Mouse (Mus musculus): Measurements from ENCODE around the gene Iqce. TPM values are rescaled to one million over a fixed set of nuclear protein-coding genes. Genes with fewer than 3 reads are reported as not detected.

Gene Iqce
- polyA plus RNA-seq, 1 experiment: 30.0 TPM

DNA sequence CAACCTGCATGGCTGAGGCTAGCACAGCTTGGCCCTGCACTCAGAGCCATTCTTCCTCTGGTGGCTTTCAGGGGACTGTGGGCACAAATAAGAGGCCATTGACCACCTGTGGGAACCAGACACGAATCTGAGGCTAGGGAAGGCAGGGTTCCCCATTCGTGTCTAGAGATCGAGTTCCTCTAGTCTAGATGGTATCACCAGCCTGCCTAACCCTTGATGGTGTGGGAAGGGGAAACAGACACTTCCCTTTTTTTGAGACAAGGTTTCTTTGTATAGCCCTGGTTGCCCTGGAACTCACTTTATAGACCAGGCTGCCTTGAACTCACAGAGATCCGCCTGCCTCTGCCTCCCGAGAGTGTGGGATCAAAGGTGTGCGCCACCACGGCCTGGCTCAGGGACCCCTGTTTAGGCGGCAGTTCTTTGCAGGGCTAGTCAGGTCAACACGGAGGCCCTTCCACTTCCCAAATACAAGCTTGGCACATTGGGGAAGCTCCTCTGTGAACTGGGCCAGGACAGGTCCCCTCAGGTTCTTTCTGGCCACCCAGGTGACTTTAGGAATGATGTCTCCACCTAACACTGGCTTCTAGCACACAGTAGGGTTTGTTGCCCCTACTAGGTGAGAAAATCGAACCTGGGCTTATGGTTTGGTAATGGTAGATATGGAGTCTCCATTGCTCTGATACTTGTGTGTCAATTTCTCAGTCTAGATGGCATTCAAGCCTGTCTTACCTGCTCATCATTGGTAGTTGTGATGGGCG is 29.0 kb upstream of the Iqce start:
- 54% methylated on average over 11 of the region's 11 CpGs for WGBS
- no peak for TF ChIP-seq CTCF (IDR thresholded peaks at IDR 0.05; ENCODE audit: borderline replicate concordance, control insufficient read depth, extremely low read depth, insufficient read depth, low read length, poor library complexity)
- no peak for TF ChIP-seq POLR2A (IDR thresholded peaks at IDR 0.05; ENCODE audit: control insufficient read depth, extremely low read depth, insufficient read depth, low read length, poor library complexity)
- no peak overlapping the region for H3K4me3 ChIP-seq (ENCODE audit: control insufficient read depth, insufficient read depth, low read length)
- H3K27me3 ChIP-seq (ENCODE audit: control insufficient read depth, insufficient read depth, low read length): no peaks in the 10 kb centered on the region
- no peaks in the 10 kb centered on the region for H3K36me3 ChIP-seq (ENCODE audit: control insufficient read depth, insufficient read depth, low read length)
- DNase-seq: no peak
- peaks cover 11% of the 10 kb centered on the region for H3K4me1 ChIP-seq (replicated peaks; ENCODE audit: control insufficient read depth, insufficient read depth, low read length)
- H3K27ac ChIP-seq (ENCODE audit: control insufficient read depth, insufficient read depth, low read length): no peak overlapping the region

DNA sequence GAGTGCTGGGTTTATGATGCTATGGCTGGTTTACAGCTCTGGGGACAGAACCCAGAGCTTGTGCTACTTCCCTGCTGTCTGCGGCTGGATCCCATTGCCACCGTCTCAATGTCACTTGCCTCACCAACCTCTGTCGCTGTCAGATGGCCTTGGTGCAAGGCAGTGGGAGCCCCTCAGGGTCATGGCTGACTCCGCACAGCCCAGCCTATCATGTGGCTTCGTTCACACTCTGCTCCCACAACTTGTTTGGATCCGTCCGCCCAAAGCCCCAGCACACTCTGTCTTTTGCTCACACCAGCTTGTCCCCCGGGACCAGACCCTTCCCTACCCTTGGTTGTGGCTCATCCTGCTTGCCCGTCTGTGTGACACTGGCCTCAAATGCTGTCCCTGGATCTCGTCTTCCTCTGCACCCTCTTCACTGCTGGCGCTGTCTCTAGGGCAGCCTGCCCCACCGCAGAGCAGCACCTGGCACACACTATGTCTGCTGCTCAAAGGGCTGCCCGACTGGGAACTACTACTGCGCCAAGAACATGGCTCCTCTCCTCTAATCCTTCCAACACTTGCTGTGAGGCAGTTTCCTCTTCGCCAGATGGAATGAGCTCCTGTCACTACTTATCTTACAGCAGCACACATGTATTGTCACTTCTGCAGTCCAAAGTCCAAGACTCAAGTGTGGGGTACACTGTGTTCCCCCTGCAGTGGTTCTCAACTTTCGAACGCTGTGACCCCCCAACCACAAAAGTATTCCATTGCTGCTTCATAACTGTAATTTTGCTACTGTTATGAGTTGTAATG is 25.0 kb upstream of the Iqce start:
- H3K4me1 ChIP-seq (replicated peaks; ENCODE audit: control insufficient read depth, insufficient read depth, low read length): no peaks in the 10 kb centered on the region; the same call in 1 of the 2 replicates
- H3K36me3 ChIP-seq (ENCODE audit: control insufficient read depth, insufficient read depth, low read length): no peaks in the 10 kb centered on the region
- no peaks in the 10 kb centered on the region for H3K27me3 ChIP-seq (ENCODE audit: control insufficient read depth, insufficient read depth, low read length)
- 94% methylated on average over 17 of the region's 17 CpGs for WGBS
- TF ChIP-seq CTCF (IDR thresholded peaks at IDR 0.05; ENCODE audit: borderline replicate concordance, control insufficient read depth, extremely low read depth, insufficient read depth, low read length, poor library complexity) (no peak), POLR2A (IDR thresholded peaks at IDR 0.05; ENCODE audit: control insufficient read depth, extremely low read depth, insufficient read depth, low read length, poor library complexity) (no peak)
- H3K4me3 ChIP-seq (ENCODE audit: control insufficient read depth, insufficient read depth, low read length): no peak overlapping the region
- no peak overlapping the region for H3K27ac ChIP-seq (ENCODE audit: control insufficient read depth, insufficient read depth, low read length)
- no peak for DNase-seq

DNA sequence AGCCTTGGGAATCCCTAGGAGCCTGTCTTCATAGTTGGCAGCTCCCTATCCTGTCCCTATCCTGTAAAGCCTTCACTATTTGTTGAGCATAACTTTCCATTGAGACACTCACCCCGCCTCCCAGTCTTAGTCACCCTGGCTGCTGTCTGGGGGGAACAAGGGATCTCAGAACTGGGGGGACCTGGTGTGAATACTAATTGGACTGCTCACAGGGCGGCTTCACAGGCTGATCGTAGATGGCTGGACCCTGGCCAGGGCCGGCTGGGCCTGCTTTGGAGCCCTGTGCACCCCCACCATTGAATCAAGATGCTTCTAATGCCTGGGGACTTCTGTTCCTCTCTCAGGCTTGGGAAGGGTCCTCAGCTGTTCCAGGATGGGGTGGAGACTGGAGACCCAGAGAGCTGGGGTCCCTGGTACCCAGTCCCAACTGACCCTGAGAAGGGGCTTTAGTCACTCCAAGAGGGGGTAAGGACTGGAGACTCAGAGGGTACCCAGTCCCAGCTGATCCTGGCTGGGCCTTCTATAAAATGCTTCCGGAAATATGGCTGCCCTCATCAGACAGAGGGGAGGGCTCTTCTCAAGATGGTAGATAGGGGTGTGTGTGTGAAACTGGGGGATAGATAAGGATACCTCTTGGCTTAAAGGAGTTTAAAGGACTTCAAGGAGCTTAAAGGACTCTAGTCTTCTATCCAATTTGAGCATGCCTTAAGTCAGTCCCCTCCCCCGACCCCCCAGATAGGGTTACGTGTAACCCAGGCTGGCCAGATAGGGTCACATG is 24.1 kb upstream of the Iqce start:
- H3K4me1 ChIP-seq (replicated peaks; ENCODE audit: control insufficient read depth, insufficient read depth, low read length): peaks cover under 1% of the 10 kb centered on the region; the same call in 1 of the 2 replicates
- 96% methylated on average over 7 of the region's 7 CpGs for WGBS

DNA sequence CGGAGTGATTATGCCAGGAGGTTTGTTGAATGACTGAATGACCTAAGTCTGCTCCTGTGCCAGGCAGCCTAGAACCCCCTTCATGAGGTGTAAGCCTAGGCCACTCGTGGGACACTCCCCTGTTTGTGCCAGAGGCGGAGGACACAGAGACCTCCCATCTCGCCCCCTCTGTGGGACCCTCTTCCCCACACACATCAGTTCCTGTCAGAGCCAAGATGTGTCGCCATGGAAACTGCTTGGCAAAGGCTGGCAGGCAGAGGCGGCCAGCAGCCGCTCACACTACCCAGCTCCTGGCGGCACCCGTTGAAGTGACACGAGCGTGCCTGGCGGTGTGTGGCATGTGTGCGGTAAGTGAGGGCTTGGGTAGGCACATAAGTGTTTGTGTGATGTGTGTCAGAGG is 21.6 kb upstream of the Iqce start, which contains the start of gene Amz1:
Gene Amz1, plus strand, starts transcription at position 306 of the 400 bp plus-strand sequence.
- no peak for DNase-seq
- H3K36me3 ChIP-seq (ENCODE audit: control insufficient read depth, insufficient read depth, low read length): 0 out of 2 replicates have a peak, but pooled peaks cover 3% of the 10 kb centered on the region
- no peaks in the 10 kb centered on the region for H3K27me3 ChIP-seq (ENCODE audit: control insufficient read depth, insufficient read depth, low read length)
- 78% methylated on average over 13 of the region's 13 CpGs for WGBS
- 0 out of 2 replicates have a peak, but pooled peaks cover 2% of the 10 kb centered on the region for H3K4me1 ChIP-seq (replicated peaks; ENCODE audit: control insufficient read depth, insufficient read depth, low read length)
- H3K27ac ChIP-seq (ENCODE audit: control insufficient read depth, insufficient read depth, low read length): no peak within 1 kb of the TSS
- no peak within 1 kb of the TSS for H3K4me3 ChIP-seq (ENCODE audit: control insufficient read depth, insufficient read depth, low read length)
- no peak for TF ChIP-seq CTCF (IDR thresholded peaks at IDR 0.05; ENCODE audit: borderline replicate concordance, control insufficient read depth, extremely low read depth, insufficient read depth, low read length, poor library complexity)
- TF ChIP-seq POLR2A (IDR thresholded peaks at IDR 0.05; ENCODE audit: control insufficient read depth, extremely low read depth, insufficient read depth, low read length, poor library complexity): no peak

More for the DNA sequence above, 24.1 kb upstream of the Iqce start:
- no peak for DNase-seq
- no peaks in the 10 kb centered on the region for H3K27me3 ChIP-seq (ENCODE audit: control insufficient read depth, insufficient read depth, low read length)
- H3K27ac ChIP-seq (ENCODE audit: control insufficient read depth, insufficient read depth, low read length): no peak overlapping the region
- no peak overlapping the region for H3K4me3 ChIP-seq (ENCODE audit: control insufficient read depth, insufficient read depth, low read length)
- H3K36me3 ChIP-seq (ENCODE audit: control insufficient read depth, insufficient read depth, low read length): no peaks in the 10 kb centered on the region
- TF ChIP-seq POLR2A (IDR thresholded peaks at IDR 0.05; ENCODE audit: control insufficient read depth, extremely low read depth, insufficient read depth, low read length, poor library complexity) (no peak), CTCF (IDR thresholded peaks at IDR 0.05; ENCODE audit: borderline replicate concordance, control insufficient read depth, extremely low read depth, insufficient read depth, low read length, poor library complexity) (no peak)

DNA sequence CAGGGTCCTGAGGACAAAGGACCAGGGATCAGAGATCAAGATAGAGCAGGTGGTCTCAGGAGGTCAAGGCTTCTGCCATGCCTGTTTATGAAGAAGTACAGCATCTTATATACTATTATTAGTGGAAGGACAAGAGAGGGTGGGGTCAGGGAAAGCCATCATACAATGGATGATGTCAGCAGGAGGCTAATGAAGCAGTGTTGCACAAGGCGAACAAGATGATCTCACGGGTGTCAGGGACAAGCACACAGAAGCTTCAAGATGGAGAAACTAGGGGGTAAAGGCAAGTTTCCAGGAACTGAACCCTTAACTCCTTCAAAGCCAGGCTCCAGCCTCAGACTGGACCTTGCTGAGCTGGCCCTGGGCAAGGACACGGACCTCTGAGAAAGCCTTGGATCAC is 19.9 kb upstream of the Iqce start:
- H3K27ac ChIP-seq (ENCODE audit: control insufficient read depth, insufficient read depth, low read length): no peak overlapping the region
- no peaks in the 10 kb centered on the region for H3K27me3 ChIP-seq (ENCODE audit: control insufficient read depth, insufficient read depth, low read length)
- H3K36me3 ChIP-seq (ENCODE audit: control insufficient read depth, insufficient read depth, low read length): peaks cover 16% of the 10 kb centered on the region
- DNase-seq: no peak
- TF ChIP-seq CTCF (IDR thresholded peaks at IDR 0.05; ENCODE audit: borderline replicate concordance, control insufficient read depth, extremely low read depth, insufficient read depth, low read length, poor library complexity) (no peak), POLR2A (IDR thresholded peaks at IDR 0.05; ENCODE audit: control insufficient read depth, extremely low read depth, insufficient read depth, low read length, poor library complexity) (no peak)
- 92% methylated on average over 3 of the region's 3 CpGs for WGBS
- no peak overlapping the region for H3K4me3 ChIP-seq (ENCODE audit: control insufficient read depth, insufficient read depth, low read length)
- 0 out of 2 replicates have a peak, but pooled peaks cover 2% of the 10 kb centered on the region for H3K4me1 ChIP-seq (replicated peaks; ENCODE audit: control insufficient read depth, insufficient read depth, low read length)

DNA sequence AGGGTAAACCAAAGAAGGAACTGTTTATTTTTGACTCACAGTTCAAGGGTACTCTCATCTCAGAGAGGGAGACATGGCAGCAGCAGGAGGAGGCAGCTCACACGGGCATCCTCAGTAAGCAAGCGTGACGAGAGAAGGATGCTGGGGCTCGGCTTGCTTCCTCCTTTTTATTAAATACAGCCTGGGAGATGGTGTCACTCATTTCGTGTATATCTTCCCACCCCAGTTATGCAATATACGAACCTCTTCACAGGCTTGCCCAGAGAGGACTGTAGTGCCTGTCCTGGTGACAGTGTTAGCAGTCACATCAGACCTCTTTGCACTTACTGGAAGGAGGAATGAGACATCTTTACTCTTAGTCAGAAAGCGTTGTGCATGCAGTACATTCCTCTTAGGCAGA is 18.6 kb upstream of the Iqce start:
- DNase-seq: no peak
- no peak for TF ChIP-seq POLR2A (IDR thresholded peaks at IDR 0.05; ENCODE audit: control insufficient read depth, extremely low read depth, insufficient read depth, low read length, poor library complexity)
- no peak for TF ChIP-seq CTCF (IDR thresholded peaks at IDR 0.05; ENCODE audit: borderline replicate concordance, control insufficient read depth, extremely low read depth, insufficient read depth, low read length, poor library complexity)
- 78% methylated on average over 7 of the region's 7 CpGs for WGBS
- H3K4me1 ChIP-seq (replicated peaks; ENCODE audit: control insufficient read depth, insufficient read depth, low read length): 0 out of 2 replicates have a peak, but pooled peaks cover 2% of the 10 kb centered on the region
- H3K27me3 ChIP-seq (ENCODE audit: control insufficient read depth, insufficient read depth, low read length): no peaks in the 10 kb centered on the region
- no peak overlapping the region for H3K27ac ChIP-seq (ENCODE audit: control insufficient read depth, insufficient read depth, low read length)
- H3K4me3 ChIP-seq (ENCODE audit: control insufficient read depth, insufficient read depth, low read length): no peak overlapping the region
- H3K36me3 ChIP-seq (ENCODE audit: control insufficient read depth, insufficient read depth, low read length): peaks cover 23% of the 10 kb centered on the region
